Mouse (Mus musculus): ENCODE measurements around the gene Dcakd. TPM values are rescaled to one million over a fixed set of nuclear protein-coding genes. Genes with fewer than 3 reads are reported as not detected.

The Dcakd gene
- polyA plus RNA-seq, 1 experiment from 2014 or later: 101 TPM

GRCm38 (mm10) chr11:103015881-103016825 is 12.0 kb downstream of the Dcakd start:
- WGBS: 42% methylated on average over 27 of the region's 27 CpGs
- H3K27me3 ChIP-seq (replicated peaks): no peaks in the 10 kb centered on the region
- H3K4me3 ChIP-seq (replicated peaks): peak overlapping the region; percentile 90
- no peaks in the 10 kb centered on the region for H3K9me3 ChIP-seq
- peak overlapping the region; percentile 85 for H3K27ac ChIP-seq
- peak; percentile 15; the same call in 1 of the 2 replicates for ATAC-seq
- peak overlapping the region; percentile 95 for H3K9ac ChIP-seq
- peak overlapping the region; percentile 58 for H3K4me2 ChIP-seq (replicated peaks)
- H3K36me3 ChIP-seq: no peaks in the 10 kb centered on the region
- peaks cover 12% of the 10 kb centered on the region; the same call in 1 of the 2 replicates for H3K4me1 ChIP-seq (replicated peaks)

GRCm38 (mm10) chr11:103011206-103011497 is 17.0 kb downstream of the Dcakd start:
- Histone ChIP-seq H3K4me3 (replicated peaks) (no peak overlapping the region), H3K4me2 (replicated peaks) (no peak overlapping the region), H3K36me3 (0 out of 2 replicates have a peak, but pooled peaks cover 2% of the 10 kb centered on the region), H3K27ac (no peak overlapping the region), H3K9ac (no peak overlapping the region), H3K9me3 (no peaks in the 10 kb centered on the region), H3K27me3 (replicated peaks) (no peaks in the 10 kb centered on the region), H3K4me1 (replicated peaks) (peaks cover 32% of the 10 kb centered on the region)
- 70% methylated on average over 2 of the region's 2 CpGs for WGBS
- ATAC-seq: no peak

- 70% methylated on average over 13 of the region's 13 CpGs for WGBS
- Histone ChIP-seq H3K9ac (no peak overlapping the region), H3K4me1 (replicated peaks) (peaks cover 28% of the 10 kb centered on the region), H3K27me3 (replicated peaks) (no peaks in the 10 kb centered on the region), H3K27ac (peak overlapping the region; percentile 17; the same call in 1 of the 2 replicates), H3K4me2 (replicated peaks) (no peak overlapping the region), H3K36me3 (0 out of 2 replicates have a peak, but pooled peaks cover 2% of the 10 kb centered on the region), H3K9me3 (no peaks in the 10 kb centered on the region), H3K4me3 (replicated peaks) (no peak overlapping the region)
- ATAC-seq: peak; percentile 52; the same call in 1 of the 2 replicates
These were observed 17.5 kb downstream of the Dcakd start for GRCm38 (mm10) chr11:103010454-103011205.

- Histone ChIP-seq H3K4me2 (replicated peaks) (no peak overlapping the region), H3K27me3 (replicated peaks) (no peaks in the 10 kb centered on the region), H3K4me3 (replicated peaks) (no peak overlapping the region), H3K36me3 (0 out of 2 replicates have a peak, but pooled peaks cover 2% of the 10 kb centered on the region), H3K27ac (no peak overlapping the region), H3K4me1 (replicated peaks) (peaks cover 24% of the 10 kb centered on the region), H3K9ac (no peak overlapping the region), H3K9me3 (no peaks in the 10 kb centered on the region)
- 86% methylated on average over 8 of the region's 8 CpGs for WGBS
- no peak for ATAC-seq
These were observed 18.9 kb downstream of the Dcakd start for GRCm38 (mm10) chr11:103009208-103009607.

- Histone ChIP-seq H3K4me3 (replicated peaks) (no peak overlapping the region), H3K9me3 (no peaks in the 10 kb centered on the region), H3K9ac (no peak overlapping the region), H3K27me3 (replicated peaks) (no peaks in the 10 kb centered on the region), H3K4me1 (replicated peaks) (peaks cover 25% of the 10 kb centered on the region), H3K4me2 (replicated peaks) (no peak overlapping the region), H3K27ac (no peak overlapping the region), H3K36me3 (0 out of 2 replicates have a peak, but pooled peaks cover 2% of the 10 kb centered on the region)
- no peak for ATAC-seq
- 69% methylated on average over 7 of the region's 7 CpGs for WGBS
These were observed 19.6 kb downstream of the Dcakd start for GRCm38 (mm10) chr11:103008558-103008957.

- H3K27me3 ChIP-seq (replicated peaks): no peaks in the 10 kb centered on the region
- WGBS: 72% methylated on average over 6 of the region's 6 CpGs
- no peak overlapping the region for H3K4me3 ChIP-seq (replicated peaks)
- no peak for ATAC-seq
- peaks cover 32% of the 10 kb centered on the region for H3K4me1 ChIP-seq (replicated peaks)
- no peak overlapping the region for H3K4me2 ChIP-seq (replicated peaks)
- no peak overlapping the region for H3K27ac ChIP-seq
- no peaks in the 10 kb centered on the region for H3K9me3 ChIP-seq
- no peak overlapping the region for H3K9ac ChIP-seq
- H3K36me3 ChIP-seq: 0 out of 2 replicates have a peak, but pooled peaks cover 2% of the 10 kb centered on the region
These were observed 21.2 kb downstream of the Dcakd start for GRCm38 (mm10) chr11:103007001-103007340.

GRCm38 (mm10) chr11:103006286-103007000 is 21.7 kb downstream of the Dcakd start:
- Histone ChIP-seq H3K4me3 (replicated peaks) (no peak overlapping the region), H3K4me1 (replicated peaks) (peaks cover 32% of the 10 kb centered on the region), H3K9ac (no peak overlapping the region), H3K27ac (no peak overlapping the region), H3K9me3 (no peaks in the 10 kb centered on the region), H3K36me3 (0 out of 2 replicates have a peak, but pooled peaks cover 2% of the 10 kb centered on the region), H3K4me2 (replicated peaks) (no peak overlapping the region), H3K27me3 (replicated peaks) (no peaks in the 10 kb centered on the region)
- WGBS: 73% methylated on average over 7 of the region's 7 CpGs
- 0 out of 2 replicates have a peak, but pooled peaks have one; percentile 8 for ATAC-seq

- no peaks in the 10 kb centered on the region for H3K27me3 ChIP-seq (replicated peaks)
- 0 out of 2 replicates have a peak, but pooled peaks cover 2% of the 10 kb centered on the region for H3K36me3 ChIP-seq
- no peak overlapping the region for H3K9ac ChIP-seq
- peaks cover 30% of the 10 kb centered on the region for H3K4me1 ChIP-seq (replicated peaks)
- no peaks in the 10 kb centered on the region for H3K9me3 ChIP-seq
- H3K4me3 ChIP-seq (replicated peaks): no peak overlapping the region
- H3K4me2 ChIP-seq (replicated peaks): no peak overlapping the region
- 78% methylated on average over 11 of the region's 11 CpGs for WGBS
- H3K27ac ChIP-seq: 0 out of 2 replicates have a peak overlapping the region, but pooled peaks have one; percentile 0
- ATAC-seq: no peak
These were observed 22.7 kb downstream of the Dcakd start for GRCm38 (mm10) chr11:103005254-103005981.

GRCm38 (mm10) chr11:103004852-103005251 is 23.3 kb downstream of the Dcakd start:
- peaks cover 30% of the 10 kb centered on the region for H3K4me1 ChIP-seq (replicated peaks)
- no peak overlapping the region for H3K27ac ChIP-seq
- H3K4me2 ChIP-seq (replicated peaks): no peak overlapping the region
- ATAC-seq: no peak
- no peaks in the 10 kb centered on the region for H3K9me3 ChIP-seq
- no peaks in the 10 kb centered on the region for H3K27me3 ChIP-seq (replicated peaks)
- H3K4me3 ChIP-seq (replicated peaks): no peak overlapping the region
- H3K36me3 ChIP-seq: 0 out of 2 replicates have a peak, but pooled peaks cover 2% of the 10 kb centered on the region
- 75% methylated on average over 1 of the region's 1 CpGs for WGBS
- no peak overlapping the region for H3K9ac ChIP-seq

GRCm38 (mm10) chr11:103003210-103003609 is 24.9 kb downstream of the Dcakd start:
- Histone ChIP-seq H3K4me3 (replicated peaks) (no peak overlapping the region), H3K27ac (peak overlapping the region; percentile 82), H3K9ac (no peak overlapping the region), H3K4me1 (replicated peaks) (peaks cover 32% of the 10 kb centered on the region), H3K9me3 (no peaks in the 10 kb centered on the region), H3K4me2 (replicated peaks) (no peak overlapping the region), H3K27me3 (replicated peaks) (no peaks in the 10 kb centered on the region), H3K36me3 (no peaks in the 10 kb centered on the region)
- ATAC-seq: peak; percentile 80
- 24% methylated on average over 5 of the region's 5 CpGs for WGBS

GRCm38 (mm10) chr11:103001063-103001462 is 27.1 kb downstream of the Dcakd start:
- H3K9ac ChIP-seq: no peak overlapping the region
- H3K27me3 ChIP-seq (replicated peaks): no peaks in the 10 kb centered on the region
- no peak overlapping the region for H3K4me2 ChIP-seq (replicated peaks)
- H3K27ac ChIP-seq: no peak overlapping the region
- ATAC-seq: no peak
- H3K9me3 ChIP-seq: no peaks in the 10 kb centered on the region
- 78% methylated on average over 5 of the region's 5 CpGs for WGBS
- peaks cover 12% of the 10 kb centered on the region for H3K36me3 ChIP-seq
- H3K4me3 ChIP-seq (replicated peaks): no peak overlapping the region
- H3K4me1 ChIP-seq (replicated peaks): peaks cover 18% of the 10 kb centered on the region
